Mouse (Mus musculus) forebrain, embryonic 16.5 days (tissue): ENCODE measurements around the gene Alcam. TPM values are rescaled to one million over a fixed set of nuclear protein-coding genes. Genes with fewer than 3 reads are reported as not detected.

Experiments
- ATAC-seq: fragments of 200-750 bp; cut with Nextera tagmentation; 2 replicates; pipeline ENCODE4 v1.8.0; 2017; ENCODE audit warnings: mild to moderate bottlenecking, moderate library complexity
- H3K27ac ChIP-seq: fragments of 300-500 bp; sonication (generic); 2 replicates; pipeline ENCODE4 v1.5.1; 2014; ENCODE audit warnings: low read length, control low read depth
- H3K27me3 ChIP-seq: fragments of 300-500 bp; sonication (generic); replicated peaks from 2 replicates; pipeline ENCODE4 v1.6.1; 2014; ENCODE audit warnings: low read length; ENCODE audit not compliant: control insufficient read depth, insufficient read depth
- H3K36me3 ChIP-seq: fragments of 300-500 bp; sonication (generic); 2 replicates; pipeline ENCODE4 v1.6.1; 2014; ENCODE audit not compliant: control insufficient read depth, insufficient read depth
- H3K4me1 ChIP-seq: fragments of 300-500 bp; sonication (generic); replicated peaks from 2 replicates; pipeline ENCODE4 v1.6.1; 2014; ENCODE audit warnings: low read length; ENCODE audit not compliant: control insufficient read depth, insufficient read depth
- H3K4me2 ChIP-seq: fragments of 300-500 bp; sonication (generic); 2 replicates; pipeline ENCODE4 v1.6.1; 2014; ENCODE audit warnings: mild to moderate bottlenecking, low read length, control low read depth
- H3K4me3 ChIP-seq: fragments of 300-500 bp; sonication (generic); replicated peaks from 2 replicates; pipeline ENCODE4 v1.5.1; 2014; ENCODE audit warnings: mild to moderate bottlenecking, low read length, control low read depth
- H3K9ac ChIP-seq: fragments of 300-500 bp; sonication (generic); replicated peaks from 2 replicates; pipeline ENCODE4 v1.6.1; 2014; ENCODE audit warnings: low read depth, low read length, control low read depth
- H3K9me3 ChIP-seq: fragments of 300-500 bp; sonication (generic); 2 replicates; pipeline ENCODE4 v1.6.1; 2016; ENCODE audit warnings: low read length; ENCODE audit not compliant: control insufficient read depth
- WGBS: fragments of 180-500 bp; shearing (Covaris S2); extraction: QIAGEN DNeasy Blood & Tissue Kit; methylation state at CpG from one replicate; pipeline ENCODE4 v1.1.7; 2014; 5-methylcytosine and 5-hydroxymethylcytosine counted together
- polyA plus RNA-seq: library from polyadenylated mRNA; unstranded; fragments of >200 nt; fragmentation: Nextera tagmentation; extraction: Ambion mirVana; gene quantifications from 2 replicates; pipeline ENCODE4 v1.2.1, GENCODE M21; 2015

Alcam gene
- polyA plus RNA-seq = 28.6 and 32.4 TPM in 2 replicates

GRCm38 (mm10) chr16:52453971-52454514 lies at the start of gene Alcam:
Gene Alcam, minus strand, starts transcription at chr16:52454074.
- peak within 1 kb of the TSS; percentile 61 for H3K4me3 ChIP-seq
- no peaks in the 10 kb centered on the region for H3K36me3 ChIP-seq
- peak within 1 kb of the TSS; percentile 55 for H3K9ac ChIP-seq
- peaks cover 27% of the 10 kb centered on the region for H3K4me1 ChIP-seq
- under 1% methylated on average over 14 of the region's 14 CpGs for WGBS
- no peaks in the 10 kb centered on the region for H3K27me3 ChIP-seq
- peak within 1 kb of the TSS; percentile 60 for H3K4me2 ChIP-seq
- H3K9me3 ChIP-seq = no peaks in the 10 kb centered on the region
- no peak for ATAC-seq
- H3K27ac ChIP-seq = peak within 1 kb of the TSS; percentile 74

GRCm38 (mm10) chr16:52498757-52499335 lies 45.0 kb upstream of the Alcam start:
- Histone ChIP-seq H3K4me1 (0 out of 2 replicates have a peak, but pooled peaks cover 3% of the 10 kb centered on the region), H3K27ac (no peak overlapping the region), H3K36me3 (no peaks in the 10 kb centered on the region), H3K9ac (no peak overlapping the region), H3K4me2 (no peak overlapping the region), H3K4me3 (no peak overlapping the region), H3K9me3 (no peaks in the 10 kb centered on the region), H3K27me3 (no peaks in the 10 kb centered on the region)
- peak; percentile 90 for ATAC-seq
- 32% methylated on average over 4 of the region's 4 CpGs for WGBS

- no peaks in the 10 kb centered on the region for H3K27me3 ChIP-seq
Measured at GRCm38 (mm10) chr16:52490542-52490941, 36.7 kb upstream of the Alcam start.

GRCm38 (mm10) chr16:52474235-52474634 lies 20.4 kb upstream of the Alcam start:
- no peak overlapping the region for H3K4me3 ChIP-seq
- H3K27me3 ChIP-seq = no peaks in the 10 kb centered on the region
- ATAC-seq = no peak
- H3K4me1 ChIP-seq = no peaks in the 10 kb centered on the region
- 47% methylated on average over 4 of the region's 4 CpGs for WGBS
- no peaks in the 10 kb centered on the region for H3K36me3 ChIP-seq
- H3K9ac ChIP-seq = no peak overlapping the region
- no peak overlapping the region for H3K4me2 ChIP-seq
- H3K27ac ChIP-seq = no peak overlapping the region
- no peaks in the 10 kb centered on the region for H3K9me3 ChIP-seq

More at GRCm38 (mm10) chr16:52490542-52490941, 36.7 kb upstream of the Alcam start:
- Histone ChIP-seq H3K4me3 (no peak overlapping the region), H3K4me1 (no peaks in the 10 kb centered on the region), H3K36me3 (no peaks in the 10 kb centered on the region), H3K9ac (no peak overlapping the region), H3K4me2 (no peak overlapping the region), H3K27ac (no peak overlapping the region), H3K9me3 (no peaks in the 10 kb centered on the region)
- no peak for ATAC-seq
- WGBS = 73% methylated on average over 1 of the region's 1 CpGs

GRCm38 (mm10) chr16:52473089-52473488 lies 19.2 kb upstream of the Alcam start:
- H3K9ac ChIP-seq = no peak overlapping the region
- H3K9me3 ChIP-seq = no peaks in the 10 kb centered on the region
- H3K36me3 ChIP-seq = no peaks in the 10 kb centered on the region
- no peaks in the 10 kb centered on the region for H3K4me1 ChIP-seq
- no peak overlapping the region for H3K27ac ChIP-seq
- H3K4me3 ChIP-seq = no peak overlapping the region
- H3K27me3 ChIP-seq = no peaks in the 10 kb centered on the region
- WGBS = 94% methylated on average over 2 of the region's 2 CpGs
- no peak overlapping the region for H3K4me2 ChIP-seq
- no peak for ATAC-seq

GRCm38 (mm10) chr16:52472635-52473034 lies 18.8 kb upstream of the Alcam start:
- H3K27ac ChIP-seq = no peak overlapping the region
- WGBS = 97% methylated on average over 3 of the region's 3 CpGs

GRCm38 (mm10) chr16:52472059-52472458 lies 18.2 kb upstream of the Alcam start:
- no peak overlapping the region for H3K4me2 ChIP-seq
- no peaks in the 10 kb centered on the region for H3K27me3 ChIP-seq
- no peaks in the 10 kb centered on the region for H3K36me3 ChIP-seq
- no peaks in the 10 kb centered on the region for H3K4me1 ChIP-seq
- H3K9me3 ChIP-seq = no peaks in the 10 kb centered on the region
- no peak overlapping the region for H3K4me3 ChIP-seq
- no peak for ATAC-seq
- no peak overlapping the region for H3K27ac ChIP-seq
- H3K9ac ChIP-seq = no peak overlapping the region

More at GRCm38 (mm10) chr16:52472635-52473034, 18.8 kb upstream of the Alcam start:
- no peak overlapping the region for H3K4me3 ChIP-seq
- no peak for ATAC-seq
- no peaks in the 10 kb centered on the region for H3K27me3 ChIP-seq
- no peaks in the 10 kb centered on the region for H3K36me3 ChIP-seq
- no peaks in the 10 kb centered on the region for H3K9me3 ChIP-seq
- H3K9ac ChIP-seq = no peak overlapping the region
- no peaks in the 10 kb centered on the region for H3K4me1 ChIP-seq
- no peak overlapping the region for H3K4me2 ChIP-seq

GRCm38 (mm10) chr16:52470881-52471280 lies 17.0 kb upstream of the Alcam start:
- Histone ChIP-seq H3K27ac (no peak overlapping the region), H3K4me2 (no peak overlapping the region), H3K4me3 (no peak overlapping the region), H3K36me3 (no peaks in the 10 kb centered on the region), H3K4me1 (no peaks in the 10 kb centered on the region), H3K27me3 (no peaks in the 10 kb centered on the region), H3K9me3 (no peaks in the 10 kb centered on the region), H3K9ac (no peak overlapping the region)
- ATAC-seq = no peak
- 86% methylated on average over 2 of the region's 2 CpGs for WGBS

GRCm38 (mm10) chr16:52470226-52470625 lies 16.4 kb upstream of the Alcam start:
- WGBS = 91% methylated on average over 3 of the region's 3 CpGs
- H3K4me1 ChIP-seq = no peaks in the 10 kb centered on the region
- no peak overlapping the region for H3K4me2 ChIP-seq
- no peak overlapping the region for H3K9ac ChIP-seq
- no peak for ATAC-seq
- H3K36me3 ChIP-seq = no peaks in the 10 kb centered on the region
- no peak overlapping the region for H3K4me3 ChIP-seq
- H3K27me3 ChIP-seq = no peaks in the 10 kb centered on the region
- no peaks in the 10 kb centered on the region for H3K9me3 ChIP-seq
- H3K27ac ChIP-seq = no peak overlapping the region
